Mouse (Mus musculus): Measurements from ENCODE around the gene Zbtb3.
"Not testable (repeated sequence)": the region's sequence is repeated elsewhere in the genome, so short reads cannot be mapped to it uniquely, and the experiment has no call there.

The Zbtb3 gene

GRCm38 (mm10) chr19:8803879-8804660 lies 1.7 kb downstream of the Zbtb3 start:
- no peak for DNase-seq

- no peak for DNase-seq
Observed at GRCm38 (mm10) chr19:8806810-8807209, 4.5 kb downstream of the Zbtb3 start.

- no peak for DNase-seq
Observed at GRCm38 (mm10) chr19:8815812-8816211, 13.5 kb downstream of the Zbtb3 start.

GRCm38 (mm10) chr19:8817001-8817400 lies 14.6 kb downstream of the Zbtb3 start:
- DNase-seq: no peak

GRCm38 (mm10) chr19:8818301-8818798 lies 16.0 kb downstream of the Zbtb3 start:
- no peak for DNase-seq

- peak; percentile 86 to 90 for DNase-seq
Observed at GRCm38 (mm10) chr19:8818801-8819595, 16.6 kb downstream of the Zbtb3 start, which contains the start of gene Ttc9c. Gene Ttc9c (minus strand): TSS chr19:8819333.

GRCm38 (mm10) chr19:8819596-8820423 lies 17.5 kb downstream of the Zbtb3 start, which contains the start of gene Hnrnpul2:
Gene Hnrnpul2 (plus strand): TSS chr19:8820010.
- peak; percentile 92 to 98 for DNase-seq

GRCm38 (mm10) chr19:8820424-8820956 lies 18.1 kb downstream of the Zbtb3 start:
- DNase-seq: no peak

- no peak for DNase-seq
Observed at GRCm38 (mm10) chr19:8821146-8821545, 18.8 kb downstream of the Zbtb3 start.

GRCm38 (mm10) chr19:8822696-8823095 lies 20.3 kb downstream of the Zbtb3 start:
- DNase-seq: no peak

GRCm38 (mm10) chr19:8829660-8830059 lies 27.3 kb downstream of the Zbtb3 start, which contains the start of gene AC129217.1:
Gene AC129217.1 (plus strand): TSS chr19:8829773.
- DNase-seq: no peak

GRCm38 (mm10) chr19:8830664-8831063 lies 28.3 kb downstream of the Zbtb3 start:
- DNase-seq: no peak

- DNase-seq: no peak
Observed at GRCm38 (mm10) chr19:8831262-8831661, 28.9 kb downstream of the Zbtb3 start.

- no peak for DNase-seq
Observed at GRCm38 (mm10) chr19:8832971-8833370, 30.6 kb downstream of the Zbtb3 start.

- DNase-seq: not testable (repeated sequence)
Observed at GRCm38 (mm10) chr19:8836327-8836726, 34.0 kb downstream of the Zbtb3 start.

- peak; percentile 67 to 87 for DNase-seq
Observed at GRCm38 (mm10) chr19:8837251-8837791, 35.0 kb downstream of the Zbtb3 start, which contains the start of gene Bscl2. Gene Bscl2 (plus strand): TSS chr19:8837467.

- DNase-seq: peak in 1 of 2 experiments; percentile 27
Observed at GRCm38 (mm10) chr19:8838041-8838730, 35.8 kb downstream of the Zbtb3 start.

GRCm38 (mm10) chr19:8839103-8839907 lies 37.0 kb downstream of the Zbtb3 start, which contains the start of gene Gng3:
Gene Gng3 (minus strand): TSS chr19:8839194.
- DNase-seq: no peak

GRCm38 (mm10) chr19:8839908-8840791 lies 37.8 kb downstream of the Zbtb3 start:
- DNase-seq: peak; percentile 62 to 74
